Mouse (Mus musculus) cortical plate, adult 2 months (tissue): Measurements from ENCODE around the gene Abca2.

ENCODE experiments used
- CTCF ChIP-seq: fragments of 200-500 bp; IDR thresholded peaks from 2 replicates; pipeline ENCODE4 v1.5.1; 2011; ENCODE audit warnings: mild to moderate bottlenecking, control low read depth, low read length; ENCODE audit not compliant: insufficient read depth; ENCODE audit errors: extremely low read depth
- POLR2A ChIP-seq: fragments of 200-500 bp; IDR thresholded peaks from 2 replicates; pipeline ENCODE4 v1.6.1; 2011; ENCODE audit warnings: mild to moderate bottlenecking, low read length, control low read depth; ENCODE audit not compliant: insufficient read depth; ENCODE audit errors: extremely low read depth

DNA sequence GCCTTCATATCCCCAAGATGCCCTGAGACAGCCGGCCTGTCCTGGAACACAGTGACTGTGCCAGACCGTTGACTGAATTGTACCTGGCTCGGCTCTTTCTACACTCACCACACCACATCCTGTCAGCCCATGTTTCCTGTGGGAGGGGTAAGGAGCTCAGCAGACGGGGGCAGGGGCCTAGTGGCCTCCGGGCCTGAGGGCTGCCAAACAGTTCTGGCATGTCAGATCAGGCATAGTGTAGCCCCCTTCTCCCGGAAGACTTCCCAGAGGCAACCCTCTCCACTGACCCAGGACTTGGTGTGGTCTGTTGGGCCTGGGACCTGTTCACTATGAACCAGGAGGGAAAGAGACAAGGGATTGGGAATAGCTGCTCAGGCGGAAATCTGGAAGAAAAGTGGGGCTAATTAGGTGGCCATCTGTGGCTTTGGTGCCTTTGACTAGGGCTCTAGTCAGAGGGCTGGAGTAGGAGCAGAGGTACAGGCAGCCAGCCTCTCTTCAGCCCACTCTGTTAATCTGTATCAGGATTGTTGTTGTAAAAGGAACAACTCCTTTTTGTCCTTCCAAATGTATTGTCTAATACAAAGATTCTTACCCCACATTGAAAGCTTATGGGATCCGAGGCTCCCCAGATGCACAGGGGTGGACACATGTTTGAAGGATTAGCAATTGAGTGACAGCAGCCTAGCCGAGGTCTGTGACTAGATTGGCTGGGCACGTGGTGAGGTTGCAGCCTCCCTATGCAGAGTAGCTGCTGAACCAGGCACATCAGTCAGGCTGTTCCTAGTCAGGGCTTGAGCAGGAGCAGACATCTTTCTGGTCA is 37.5 kb downstream of the Abca2 start:
- TF ChIP-seq CTCF, result no peak
- TF ChIP-seq POLR2A, result no peak
